Mouse (Mus musculus) granulocyte monocyte progenitor cell, adult 5-6 weeks (primary cell): Measurements from ENCODE around the gene Knop1. TPM values are rescaled to one million over a fixed set of nuclear protein-coding genes. Genes with fewer than 3 reads are reported as not detected.

ENCODE experiments used
- ATAC-seq: replicated peaks from 2 replicates; pipeline ENCODE4 v1.8.0; 2016; ENCODE audit warnings: mild to moderate bottlenecking, moderate TSS enrichment, inconsistent platforms; ENCODE audit not compliant: poor library complexity, severe bottlenecking
- total RNA-seq, 2 experiments: library from RNA; stranded (forward) in 1 of 2; stranded (reverse) in 1 of 2; fragments of 200-712, 200-1000 nt in 1 of 2; fragments of >200 nt in 1 of 2; fragmentation: Nextera tagmentation in 1 of 2; gene quantifications; 2 replicates each; pipeline ENCODE4 v1.2.3; 2014 to 2017

The Knop1 gene
- total RNA-seq, 2 experiments from 2014 or later, result 42.5 to 72.4 TPM

GRCm38 (mm10) chr7:118801791-118802190 lies 54.3 kb downstream of the Knop1 start:
- ATAC-seq, result no peak

GRCm38 (mm10) chr7:118800112-118800734 lies 55.8 kb downstream of the Knop1 start:
- peak; percentile 80 for ATAC-seq

DNA sequence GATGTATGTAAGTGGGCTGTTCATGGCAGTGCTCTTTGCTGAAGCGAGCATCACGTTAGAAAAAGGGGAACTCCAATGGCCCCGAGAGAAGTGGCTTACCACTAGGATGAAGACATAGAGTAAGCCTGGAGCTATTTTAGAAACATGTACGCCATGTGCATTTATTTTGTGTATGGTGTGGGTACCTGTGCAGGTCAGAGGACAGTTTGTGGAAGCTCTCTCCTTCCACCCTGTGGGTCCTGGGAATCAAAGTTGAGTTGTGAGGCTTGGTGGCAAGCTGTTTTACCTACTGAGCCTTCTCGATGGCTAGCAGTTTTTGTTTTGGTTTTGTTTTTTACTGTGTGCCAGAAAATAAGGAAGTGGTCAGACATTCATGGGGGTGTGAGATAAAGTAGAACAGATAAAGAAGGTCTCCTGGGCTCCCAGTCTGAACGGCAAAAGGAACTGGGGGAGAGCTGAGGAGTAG lies 57.9 kb downstream of the Knop1 start:
- peak; percentile 62 for ATAC-seq

DNA sequence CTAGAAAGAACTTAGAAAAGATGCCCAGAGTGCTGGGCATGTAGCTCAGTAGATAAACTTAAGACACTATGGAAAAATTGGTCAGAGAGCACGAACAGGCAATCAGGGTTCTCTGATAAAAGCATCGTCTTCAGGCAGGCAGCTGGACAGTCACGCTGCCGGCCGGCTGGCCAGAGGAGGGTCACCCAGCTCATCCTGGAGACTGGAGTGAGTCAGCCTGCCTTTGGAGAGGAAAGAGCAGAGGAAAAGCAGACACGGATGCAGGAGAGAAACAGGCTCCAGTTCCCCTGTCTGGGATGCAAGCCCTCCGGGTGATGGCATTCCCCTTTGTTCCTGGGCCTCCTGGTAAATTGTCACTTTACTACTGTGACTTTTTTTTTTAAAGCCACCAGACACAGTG lies 58.5 kb downstream of the Knop1 start:
- ATAC-seq, result no peak

DNA sequence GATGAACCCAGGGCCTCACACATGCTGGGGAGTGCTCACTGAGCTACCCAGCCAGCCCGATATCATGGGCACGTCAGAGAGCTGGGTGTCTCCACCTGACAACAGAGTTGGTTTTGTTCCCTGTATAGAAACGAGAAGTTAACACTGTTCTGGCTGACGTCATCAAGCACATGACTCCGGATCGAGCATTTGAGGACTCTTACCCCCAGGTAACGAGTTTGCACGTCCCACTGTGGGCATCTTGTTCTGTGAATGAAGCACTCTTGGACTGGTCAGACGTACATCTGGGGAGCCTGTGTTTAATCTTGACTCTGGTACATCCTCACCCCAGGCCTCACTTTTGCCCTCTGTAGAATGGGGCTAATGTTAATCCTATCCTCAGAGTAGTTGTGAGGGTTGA lies 59.2 kb downstream of the Knop1 start:
- no peak for ATAC-seq

- no peak for ATAC-seq
These were observed 60.3 kb downstream of the Knop1 start for GRCm38 (mm10) chr7:118795779-118796178.

DNA sequence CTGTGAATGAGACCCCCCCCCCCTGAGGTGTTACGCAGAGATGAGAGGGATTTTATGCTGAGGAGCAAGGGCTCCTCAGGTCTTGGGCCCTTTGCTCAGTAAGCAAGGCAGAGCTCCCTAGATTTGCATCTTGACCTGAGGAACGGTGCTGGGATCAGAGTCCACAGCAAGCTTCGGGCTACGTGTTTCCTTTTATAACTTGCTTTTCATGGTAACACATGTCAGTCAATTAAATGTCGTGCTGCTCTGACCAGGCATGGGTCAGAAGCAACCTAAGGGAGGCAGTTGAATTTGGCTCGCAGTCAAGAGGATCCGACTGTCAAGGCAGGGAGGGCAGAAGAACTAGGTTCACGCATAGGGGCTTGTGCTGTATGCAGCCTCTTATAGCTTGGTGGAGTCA lies 62.2 kb downstream of the Knop1 start:
- no peak for ATAC-seq

Other genes starting within 250 kb of the Knop1 start
- 33.9 and 35.5 TPM in 2 replicates for gene Gde1, start 150.5 kb downstream of the Knop1 start, total RNA-seq (2014; fragmentation: Nextera tagmentation)
- 36.2 and 37.8 TPM in 2 replicates for gene Gde1, start 150.5 kb downstream of the Knop1 start, total RNA-seq (2017)
- gene Ccp110, start 143.7 kb downstream of the Knop1 start, total RNA-seq (2014; fragmentation: Nextera tagmentation), result 14.8 and 26.8 TPM in 2 replicates
- gene Ccp110, start 143.7 kb downstream of the Knop1 start, total RNA-seq (2017), result 19.8 and 20.7 TPM in 2 replicates
- gene Vps35l, start 116.0 kb downstream of the Knop1 start, total RNA-seq (2014; fragmentation: Nextera tagmentation), result 72.4 and 76.4 TPM in 2 replicates
- gene Vps35l, start 116.0 kb downstream of the Knop1 start, total RNA-seq (2017), result 45.1 and 57.0 TPM in 2 replicates
- 0.58 TPM in 1 of 2 replicates, not detected in the other for gene Iqck, start 502 bp downstream of the Knop1 start, total RNA-seq (2014; fragmentation: Nextera tagmentation)
- gene Iqck, start 502 bp downstream of the Knop1 start, total RNA-seq (2017), result 0.57 and 1.2 TPM in 2 replicates
- 0.15 TPM in 1 of 2 replicates, not detected in the other for gene Gprc5b, start 139.0 kb upstream of the Knop1 start, total RNA-seq (2014; fragmentation: Nextera tagmentation)
- gene Gprc5b, start 139.0 kb upstream of the Knop1 start, total RNA-seq (2017), result not detected in 2 replicates